Mouse (Mus musculus): Measurements from ENCODE around the gene Helb. TPM values are rescaled to one million over a fixed set of nuclear protein-coding genes. Genes with fewer than 3 reads are reported as not detected.
"Not testable (repeated sequence)": the region's sequence is repeated elsewhere in the genome, so short reads cannot be mapped to it uniquely, and the experiment has no call there.

Helb gene
- polyA plus RNA-seq, 1 experiment from 2014 or later: 10.5 TPM

- no peak for ATAC-seq (ENCODE audit: insufficient number of reproducible peaks, low FRiP score, low TSS enrichment, low read depth)
Measured at GRCm38 (mm10) chr10:120124801-120125464, 12.1 kb upstream of the Helb start.

GRCm38 (mm10) chr10:120123721-120124120 lies 10.9 kb upstream of the Helb start:
- WGBS: 84% methylated on average over 3 of the region's 3 CpGs
- H3K4me2 ChIP-seq (replicated peaks): no peak overlapping the region
- no peak overlapping the region for H3K4me3 ChIP-seq (replicated peaks)
- no peaks in the 10 kb centered on the region for H3K9me3 ChIP-seq (replicated peaks)
- no peaks in the 10 kb centered on the region for H3K36me3 ChIP-seq
- no peak overlapping the region for H3K9ac ChIP-seq
- H3K4me1 ChIP-seq: no peaks in the 10 kb centered on the region
- 0 out of 2 replicates have a peak, but pooled peaks cover 2% of the 10 kb centered on the region for H3K27me3 ChIP-seq
- ATAC-seq (ENCODE audit: insufficient number of reproducible peaks, low FRiP score, low TSS enrichment, low read depth): no peak
- H3K27ac ChIP-seq (replicated peaks): no peak overlapping the region

More at GRCm38 (mm10) chr10:120124801-120125464, 12.1 kb upstream of the Helb start:
- Histone ChIP-seq H3K27ac (replicated peaks) (no peak overlapping the region), H3K27me3 (0 out of 2 replicates have a peak, but pooled peaks cover 2% of the 10 kb centered on the region), H3K9me3 (replicated peaks) (no peaks in the 10 kb centered on the region), H3K36me3 (no peaks in the 10 kb centered on the region), H3K4me2 (replicated peaks) (no peak overlapping the region), H3K4me3 (replicated peaks) (no peak overlapping the region), H3K4me1 (no peaks in the 10 kb centered on the region), H3K9ac (no peak overlapping the region)
- WGBS: 50% methylated on average over 7 of the region's 7 CpGs

- Histone ChIP-seq H3K36me3 (no peaks in the 10 kb centered on the region), H3K9me3 (replicated peaks) (no peaks in the 10 kb centered on the region), H3K27ac (replicated peaks) (no peak overlapping the region), H3K4me1 (peaks cover 2% of the 10 kb centered on the region; the same call in 1 of the 2 replicates), H3K27me3 (no peaks in the 10 kb centered on the region), H3K9ac (no peak overlapping the region), H3K4me3 (replicated peaks) (no peak overlapping the region), H3K4me2 (replicated peaks) (no peak overlapping the region)
- ATAC-seq (ENCODE audit: insufficient number of reproducible peaks, low FRiP score, low TSS enrichment, low read depth): no peak
- 96% methylated on average over 1 of the region's 1 CpGs for WGBS
Measured at GRCm38 (mm10) chr10:120115249-120115648, 2.5 kb upstream of the Helb start.

GRCm38 (mm10) chr10:120114493-120114892 lies 1.7 kb upstream of the Helb start:
- Histone ChIP-seq H3K27ac (replicated peaks) (no peak overlapping the region), H3K4me1 (peaks cover 2% of the 10 kb centered on the region; the same call in 1 of the 2 replicates), H3K36me3 (no peaks in the 10 kb centered on the region), H3K4me2 (replicated peaks) (no peak overlapping the region), H3K27me3 (no peaks in the 10 kb centered on the region), H3K9me3 (replicated peaks) (no peaks in the 10 kb centered on the region), H3K9ac (no peak overlapping the region), H3K4me3 (replicated peaks) (no peak overlapping the region)
- no peak for ATAC-seq (ENCODE audit: insufficient number of reproducible peaks, low FRiP score, low TSS enrichment, low read depth)
- WGBS: 50% methylated on average over 7 of the region's 7 CpGs

- H3K4me2 ChIP-seq (replicated peaks): no peak overlapping the region
- no peak overlapping the region for H3K27ac ChIP-seq (replicated peaks)
- no peak overlapping the region for H3K4me3 ChIP-seq (replicated peaks)
- WGBS: 68% methylated on average over 6 of the region's 6 CpGs
- no peak overlapping the region for H3K9ac ChIP-seq
- peaks cover 2% of the 10 kb centered on the region; the same call in 1 of the 2 replicates for H3K4me1 ChIP-seq
- H3K36me3 ChIP-seq: no peaks in the 10 kb centered on the region
- no peaks in the 10 kb centered on the region for H3K9me3 ChIP-seq (replicated peaks)
- no peak for ATAC-seq (ENCODE audit: insufficient number of reproducible peaks, low FRiP score, low TSS enrichment, low read depth)
- H3K27me3 ChIP-seq: no peaks in the 10 kb centered on the region
Measured at GRCm38 (mm10) chr10:120113980-120114379, 1.2 kb upstream of the Helb start.

GRCm38 (mm10) chr10:120113482-120113881 lies 695 bp upstream of the Helb start:
- not testable (repeated sequence) for ATAC-seq (ENCODE audit: insufficient number of reproducible peaks, low FRiP score, low TSS enrichment, low read depth); H3K36me3 ChIP-seq; H3K4me1 ChIP-seq; H3K27ac ChIP-seq (replicated peaks); H3K9me3 ChIP-seq (replicated peaks); H3K9ac ChIP-seq; H3K27me3 ChIP-seq
- Histone ChIP-seq H3K4me3 (replicated peaks) (peak overlapping the region; percentile 70), H3K4me2 (replicated peaks) (peak overlapping the region; percentile 63)
- 68% methylated on average over 9 of the region's 9 CpGs for WGBS

GRCm38 (mm10) chr10:120111691-120112319 lies 982 bp downstream of the Helb start:
- peak overlapping the region; percentile 63 for H3K4me2 ChIP-seq (replicated peaks)
- WGBS: 78% methylated on average over 3 of the region's 3 CpGs
- H3K27ac ChIP-seq (replicated peaks): 0 out of 2 replicates have a peak overlapping the region, but pooled peaks have one; percentile 85
- no peak for ATAC-seq (ENCODE audit: insufficient number of reproducible peaks, low FRiP score, low TSS enrichment, low read depth)
- peak overlapping the region; percentile 70 for H3K4me3 ChIP-seq (replicated peaks)
- 0 out of 2 replicates have a peak overlapping the region, but pooled peaks have one; percentile 35 for H3K9ac ChIP-seq
- no peaks in the 10 kb centered on the region for H3K9me3 ChIP-seq (replicated peaks)
- no peaks in the 10 kb centered on the region for H3K27me3 ChIP-seq
- peaks cover 2% of the 10 kb centered on the region; the same call in 1 of the 2 replicates for H3K4me1 ChIP-seq
- peaks cover 12% of the 10 kb centered on the region for H3K36me3 ChIP-seq

- Histone ChIP-seq H3K4me3 (replicated peaks) (no peak overlapping the region), H3K4me1 (no peaks in the 10 kb centered on the region), H3K9me3 (replicated peaks) (no peaks in the 10 kb centered on the region), H3K27me3 (no peaks in the 10 kb centered on the region), H3K4me2 (replicated peaks) (no peak overlapping the region), H3K27ac (replicated peaks) (no peak overlapping the region), H3K9ac (no peak overlapping the region), H3K36me3 (peaks cover 54% of the 10 kb centered on the region; the same call in 1 of the 2 replicates)
- 94% methylated on average over 1 of the region's 1 CpGs for WGBS
- no peak for ATAC-seq (ENCODE audit: insufficient number of reproducible peaks, low FRiP score, low TSS enrichment, low read depth)
Measured at GRCm38 (mm10) chr10:120100806-120101205, 12.0 kb downstream of the Helb start.

- no peak overlapping the region for H3K4me2 ChIP-seq (replicated peaks)
- H3K27ac ChIP-seq (replicated peaks): no peak overlapping the region
- no peaks in the 10 kb centered on the region for H3K9me3 ChIP-seq (replicated peaks)
- no peaks in the 10 kb centered on the region for H3K4me1 ChIP-seq
- peaks cover 57% of the 10 kb centered on the region for H3K36me3 ChIP-seq
- no peak overlapping the region for H3K4me3 ChIP-seq (replicated peaks)
- no peak overlapping the region for H3K9ac ChIP-seq
- ATAC-seq (ENCODE audit: insufficient number of reproducible peaks, low FRiP score, low TSS enrichment, low read depth): no peak
- 89% methylated on average over 5 of the region's 5 CpGs for WGBS
- H3K27me3 ChIP-seq: no peaks in the 10 kb centered on the region
Measured at GRCm38 (mm10) chr10:120097564-120097963, 15.2 kb downstream of the Helb start.

GRCm38 (mm10) chr10:120095716-120096115 lies 17.1 kb downstream of the Helb start:
- Histone ChIP-seq H3K36me3 (peaks cover 67% of the 10 kb centered on the region), H3K9ac (no peak overlapping the region)

GRCm38 (mm10) chr10:120095136-120095535 lies 17.7 kb downstream of the Helb start:
- H3K36me3 ChIP-seq: peaks cover 65% of the 10 kb centered on the region

More at GRCm38 (mm10) chr10:120095716-120096115, 17.1 kb downstream of the Helb start:
- ATAC-seq (ENCODE audit: insufficient number of reproducible peaks, low FRiP score, low TSS enrichment, low read depth): no peak
- Histone ChIP-seq H3K4me2 (replicated peaks) (no peak overlapping the region), H3K4me1 (no peaks in the 10 kb centered on the region), H3K4me3 (replicated peaks) (no peak overlapping the region), H3K27me3 (no peaks in the 10 kb centered on the region), H3K9me3 (replicated peaks) (no peaks in the 10 kb centered on the region), H3K27ac (replicated peaks) (no peak overlapping the region)
- 91% methylated on average over 5 of the region's 5 CpGs for WGBS

More at GRCm38 (mm10) chr10:120095136-120095535, 17.7 kb downstream of the Helb start:
- H3K4me1 ChIP-seq: no peaks in the 10 kb centered on the region
- no peak overlapping the region for H3K4me3 ChIP-seq (replicated peaks)
- no peaks in the 10 kb centered on the region for H3K27me3 ChIP-seq
- no peak overlapping the region for H3K27ac ChIP-seq (replicated peaks)
- no peaks in the 10 kb centered on the region for H3K9me3 ChIP-seq (replicated peaks)
- 78% methylated on average over 9 of the region's 9 CpGs for WGBS
- ATAC-seq (ENCODE audit: insufficient number of reproducible peaks, low FRiP score, low TSS enrichment, low read depth): no peak
- no peak overlapping the region for H3K4me2 ChIP-seq (replicated peaks)
- H3K9ac ChIP-seq: no peak overlapping the region

Measured in embryonic facial prominence, embryonic 15.5 days (tissue).